Mouse (Mus musculus) thymus, postnatal 25 days (tissue): ENCODE results near the gene Pigz.
"Not testable (repeated sequence)": the region's sequence is repeated elsewhere in the genome, so short reads cannot be mapped to it uniquely, and the experiment has no call there.

ENCODE experiments used
- DNase-seq: peaks from one replicate; pipeline ENCODE4 v3.0.0; 2022

The Pigz gene

DNA sequence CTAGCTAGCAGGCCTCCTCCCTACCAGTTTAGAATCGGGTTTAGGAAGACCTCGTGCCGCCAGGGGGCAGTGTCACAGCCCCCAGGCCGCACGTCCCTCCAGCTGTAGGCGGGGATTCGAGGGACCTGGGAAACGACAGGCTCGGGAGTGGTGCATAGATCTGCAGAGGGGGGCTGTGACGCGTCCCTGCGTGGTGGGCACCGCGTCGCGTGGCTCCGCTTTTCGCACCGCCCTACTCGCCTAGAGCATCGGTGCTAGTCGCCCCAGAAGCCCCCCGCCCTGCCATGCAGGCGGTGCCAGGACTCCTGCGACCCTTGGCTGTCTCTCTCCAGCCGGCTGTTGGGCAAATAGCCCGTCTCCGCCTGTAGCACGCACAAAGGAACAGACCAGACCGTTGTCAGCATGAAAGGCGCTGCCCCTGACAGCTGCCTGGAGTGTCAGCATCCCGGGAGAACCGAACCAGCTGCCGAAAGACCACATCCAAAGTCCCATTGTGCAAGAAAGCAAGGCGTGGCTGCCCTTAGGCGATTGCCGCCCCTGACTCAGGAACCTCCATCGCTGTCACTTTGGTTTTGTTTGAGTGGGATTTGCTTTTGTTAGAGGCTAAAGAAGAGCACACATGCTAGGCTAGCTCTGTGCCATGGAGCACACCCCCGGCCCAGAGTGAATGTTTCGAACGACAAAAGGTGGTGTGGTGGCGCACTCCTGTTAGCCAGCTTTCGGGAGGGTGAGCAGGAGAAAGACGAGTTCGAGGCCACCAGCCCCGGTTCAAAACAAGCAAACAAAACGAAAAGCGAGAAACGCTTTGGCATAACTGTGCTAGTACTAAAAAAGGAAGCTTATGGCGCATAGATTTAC lies 582 bp upstream of the Pigz start:
- DNase-seq = peak; percentile 85

DNA sequence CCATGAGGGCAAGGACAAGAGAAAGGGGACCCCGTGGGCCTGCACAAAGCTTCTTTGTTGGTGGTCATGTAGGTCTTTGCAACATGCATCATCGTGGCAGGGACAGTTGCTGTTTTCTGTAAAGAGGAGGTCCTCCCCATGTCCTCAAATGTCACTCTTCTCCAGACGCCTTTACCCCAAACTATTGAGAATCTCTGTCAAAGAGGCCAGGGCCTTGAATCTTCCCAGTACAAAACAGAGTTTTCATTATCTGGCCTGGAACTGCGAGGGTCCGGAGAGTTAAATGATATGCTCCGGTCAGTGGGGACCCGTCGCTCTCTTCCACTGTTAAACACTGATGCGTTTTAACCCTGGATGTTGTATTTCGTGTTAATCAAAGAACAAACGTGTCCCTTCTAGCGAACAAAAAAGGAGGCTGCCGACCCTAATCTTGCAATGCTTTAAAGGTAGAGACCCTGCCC lies 929 bp downstream of the Pigz start:
- no peak for DNase-seq

DNA sequence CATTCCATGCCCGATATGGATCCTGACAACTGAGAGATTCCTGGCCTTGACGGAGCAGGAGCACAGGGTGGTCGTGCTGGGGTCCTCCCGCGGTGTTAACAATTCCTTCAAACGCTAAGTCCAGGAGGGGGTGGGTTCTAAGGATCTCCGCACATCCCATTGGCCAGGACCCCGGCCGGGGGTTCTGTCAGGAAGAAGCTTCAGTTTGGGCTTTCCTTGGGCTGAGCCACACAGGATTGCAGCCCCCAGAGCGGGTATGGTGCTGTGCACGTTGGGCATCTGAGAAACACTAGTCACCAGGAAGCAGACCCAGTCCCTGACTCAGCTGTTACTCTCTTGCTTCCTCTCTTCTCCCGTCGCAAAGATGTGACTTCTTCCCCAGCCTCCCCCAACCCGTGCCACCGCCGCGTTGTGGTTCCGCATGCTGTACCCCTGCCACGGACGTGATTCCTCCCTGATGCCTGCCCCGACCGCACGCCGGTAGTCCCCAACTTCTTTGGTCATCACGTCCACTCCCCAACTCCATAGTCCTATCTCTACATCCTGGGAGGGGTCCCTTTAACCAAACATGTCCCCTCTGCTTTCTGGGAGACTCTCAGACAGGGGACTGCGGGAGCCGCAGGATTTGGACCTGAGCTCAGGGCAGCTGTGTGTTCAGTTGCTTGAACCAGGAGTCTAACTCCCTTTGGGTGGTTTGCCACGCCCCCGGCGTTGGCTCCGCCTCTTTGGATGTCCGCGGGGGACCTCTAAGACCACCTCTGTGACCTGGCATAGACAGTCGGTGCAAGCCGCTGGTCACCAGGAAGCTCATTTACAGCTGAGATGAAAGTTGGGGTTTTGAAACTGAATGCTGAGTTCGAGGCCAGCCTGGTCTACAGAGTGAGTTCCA lies 1.7 kb downstream of the Pigz start:
- no peak for DNase-seq

- DNase-seq = no peak
Observed at GRCm38 (mm10) chr16:31936568-31936967, 2.9 kb downstream of the Pigz start.

DNA sequence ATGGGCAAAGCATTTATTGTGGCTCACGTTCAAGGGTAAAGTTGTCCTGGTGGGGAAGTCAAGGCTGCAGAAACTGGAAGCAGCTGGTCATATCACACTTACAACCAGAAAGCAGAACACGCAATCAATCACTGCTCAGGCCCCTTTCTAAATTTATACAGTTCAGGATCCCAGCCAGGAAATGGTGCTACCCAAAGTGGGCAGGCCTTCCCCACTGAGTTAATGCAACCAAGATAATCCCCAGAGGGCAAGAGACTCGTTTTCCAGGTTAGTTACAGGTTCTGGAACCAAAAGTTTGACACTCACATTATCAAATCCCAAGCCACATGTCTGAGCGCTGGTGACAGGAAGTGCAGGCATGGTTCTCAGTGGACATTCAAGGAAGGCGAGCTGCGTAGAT lies 5.2 kb downstream of the Pigz start:
- no peak for DNase-seq

DNA sequence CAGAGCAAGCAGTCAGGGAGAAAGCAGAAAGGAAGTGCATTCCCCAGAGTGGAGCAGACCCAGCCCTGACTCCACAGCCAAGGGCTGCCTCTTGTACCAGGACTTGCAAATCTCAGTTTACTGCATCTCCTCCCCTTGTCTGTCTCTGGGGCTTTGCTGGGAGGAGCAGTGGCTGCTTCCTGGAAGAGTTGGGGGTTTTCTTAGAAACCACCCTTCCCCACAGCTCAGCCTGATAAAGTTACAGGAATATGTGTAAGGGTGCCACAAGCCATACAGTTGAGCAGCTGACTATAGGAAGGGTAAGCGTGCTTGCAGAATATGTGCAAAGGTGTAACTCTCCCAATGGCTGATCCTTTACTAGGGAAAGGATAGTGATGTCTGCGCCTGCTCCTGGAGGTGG lies 6.9 kb downstream of the Pigz start:
- no peak for DNase-seq

DNA sequence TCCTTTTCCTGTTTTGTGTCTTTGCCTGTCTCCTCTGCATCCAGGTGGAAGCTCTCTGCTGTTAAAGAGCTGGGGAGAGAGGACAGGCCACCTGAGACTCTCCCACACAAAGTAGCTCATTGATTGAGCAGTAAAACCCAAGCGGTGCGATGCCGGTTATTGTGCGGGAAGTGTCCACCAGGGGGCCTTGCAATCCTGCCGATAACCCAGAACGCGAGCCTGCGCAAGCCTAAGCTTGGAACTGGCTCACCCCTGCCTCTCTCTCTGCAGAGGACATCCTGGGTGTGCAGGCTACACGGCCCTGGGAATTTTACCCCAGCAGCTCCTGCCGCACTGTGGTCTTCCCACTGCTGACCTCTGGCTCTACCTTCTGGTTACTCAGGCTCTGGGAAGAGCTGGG lies 10.3 kb downstream of the Pigz start:
- DNase-seq = peak; percentile 82

DNA sequence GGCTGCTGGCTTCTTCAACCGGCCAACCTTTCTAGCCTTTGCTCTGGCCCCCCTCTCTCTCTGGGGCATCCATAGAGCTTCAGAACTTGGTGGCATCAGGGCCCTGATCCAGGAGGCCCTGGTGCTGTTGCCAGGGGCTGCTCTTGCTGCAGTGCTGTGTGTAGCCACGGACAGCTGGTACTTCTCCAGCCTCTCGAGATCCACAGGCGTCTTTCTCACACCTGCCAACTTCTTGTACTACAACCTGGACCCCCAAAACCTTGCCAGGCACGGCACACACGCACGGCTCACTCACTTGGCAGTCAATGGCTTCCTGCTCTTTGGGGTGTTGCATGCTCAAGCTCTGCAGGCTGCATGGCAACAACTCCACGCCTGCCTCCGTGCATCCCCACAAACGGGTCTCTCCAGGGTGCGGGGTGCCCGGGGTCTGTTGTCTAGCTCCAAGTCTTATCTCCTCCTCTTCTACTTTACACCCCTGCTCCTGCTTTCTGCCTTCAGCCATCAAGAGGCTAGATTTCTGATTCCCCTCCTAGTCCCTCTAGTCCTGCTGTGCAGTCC lies 11.1 kb downstream of the Pigz start:
- DNase-seq = no peak

DNA sequence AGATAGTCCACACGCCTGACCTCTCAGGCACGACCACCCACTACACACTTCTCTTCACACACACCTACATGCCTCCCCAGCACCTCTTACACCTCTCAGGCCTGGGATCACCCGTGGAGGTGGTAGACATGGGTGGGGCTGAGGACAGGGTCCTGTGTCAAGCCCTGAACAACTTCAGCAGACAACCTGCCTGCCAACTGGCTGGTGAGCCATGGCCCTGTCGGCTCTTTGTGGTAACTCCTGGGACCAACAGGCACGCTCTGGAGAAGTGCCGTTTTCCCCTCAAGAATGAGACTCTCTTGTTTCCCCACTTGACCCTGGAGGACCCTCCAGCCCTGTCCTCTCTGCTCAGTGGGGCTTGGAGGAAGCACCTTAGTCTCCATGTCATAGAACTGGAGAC lies 11.7 kb downstream of the Pigz start:
- no peak for DNase-seq

GRCm38 (mm10) chr16:31945986-31946385 lies 12.3 kb downstream of the Pigz start:
- not testable (repeated sequence) for DNase-seq

DNA sequence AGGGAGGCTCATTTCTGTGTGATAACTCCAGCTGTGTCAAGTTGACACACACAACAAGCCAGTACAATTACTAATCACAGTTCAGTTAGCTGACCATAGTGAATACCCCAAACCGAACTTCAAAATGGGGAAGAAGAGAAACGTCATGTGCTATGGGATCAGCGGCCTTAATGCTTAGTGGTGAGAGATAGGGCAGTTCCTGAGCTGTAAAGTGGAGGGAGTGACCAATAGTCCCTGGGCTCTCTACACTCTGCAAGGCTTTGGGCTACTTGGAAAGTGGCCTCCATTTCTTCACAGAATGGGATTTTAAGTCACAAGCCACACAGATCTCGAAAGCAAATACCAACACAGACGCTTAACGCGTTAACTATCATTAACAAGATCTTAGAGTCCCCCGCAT lies 13.7 kb downstream of the Pigz start:
- DNase-seq = no peak

DNA sequence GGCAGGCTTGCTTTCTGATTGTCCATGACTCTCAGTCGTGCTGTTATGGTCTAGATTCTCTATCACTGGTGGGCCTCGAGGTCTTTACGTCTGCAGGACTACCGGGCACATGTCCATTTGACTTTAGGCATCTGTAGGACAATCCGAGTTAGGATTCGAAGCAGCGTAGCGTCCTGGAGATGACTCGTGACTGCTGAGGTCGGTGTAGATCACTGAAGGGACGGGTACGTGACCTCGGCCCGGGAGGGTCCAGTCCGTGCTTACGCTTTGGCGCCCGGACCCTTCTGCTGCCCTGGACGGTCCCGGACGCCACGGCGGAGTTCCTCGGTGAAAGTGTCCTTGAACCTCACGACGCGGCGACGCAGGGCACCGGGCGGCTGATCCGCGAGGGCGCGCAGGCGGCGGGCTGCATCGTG lies 14.3 kb downstream of the Pigz start:
- DNase-seq = peak; percentile 7

DNA sequence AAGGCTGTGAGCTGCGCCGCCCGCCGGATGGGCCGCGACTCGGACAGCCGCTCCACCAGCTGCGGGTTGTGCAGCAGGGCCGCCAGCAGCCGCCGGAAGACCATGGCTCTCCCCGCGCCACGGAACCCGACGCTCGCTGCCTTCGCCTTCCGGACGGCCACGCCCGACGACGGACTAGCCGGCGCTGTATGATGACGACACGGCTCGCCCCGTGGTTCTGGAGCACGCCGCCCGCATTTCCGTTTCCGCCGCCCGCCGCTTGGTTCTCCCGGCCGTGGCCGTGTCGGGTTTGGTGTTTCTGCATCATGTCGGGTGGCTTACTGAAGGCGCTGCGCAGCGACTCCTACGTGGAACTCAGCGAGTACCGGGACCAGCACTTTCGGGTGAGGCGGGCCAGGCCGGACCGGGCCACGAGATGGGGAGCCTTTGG lies 14.7 kb downstream of the Pigz start, which contains the start of the genes 0610012G03Rik and Ncbp2:
TSS of gene 0610012G03Rik (minus strand) at position 150 of the 430 bp plus-strand sequence.
TSS of gene Ncbp2 (plus strand) at position 169 of the 430 bp plus-strand sequence.
- DNase-seq = peak; percentile 96

- DNase-seq = no peak
Observed at GRCm38 (mm10) chr16:31963224-31963623, 29.6 kb downstream of the Pigz start.

- DNase-seq = no peak
Observed at GRCm38 (mm10) chr16:31975258-31975657, 41.6 kb downstream of the Pigz start.

DNA sequence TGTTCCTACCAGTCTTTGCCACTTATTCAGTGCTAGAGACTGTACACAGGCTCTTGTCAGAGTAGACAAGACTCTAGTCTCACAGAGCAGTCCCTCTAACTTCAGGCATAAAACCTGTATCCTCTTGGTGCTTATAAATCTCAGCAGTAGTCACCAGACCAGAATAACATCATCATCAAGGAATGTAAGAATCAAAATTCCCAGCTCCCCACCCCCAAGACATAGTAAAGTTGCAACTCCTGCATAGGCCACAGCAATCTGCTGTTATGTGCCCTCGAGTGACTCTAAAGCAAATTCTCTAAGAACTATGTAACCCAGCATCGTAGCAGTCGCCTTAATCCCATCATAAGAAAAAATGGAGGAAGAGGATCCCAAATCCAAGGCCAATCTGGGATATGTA lies 45.9 kb downstream of the Pigz start:
- DNase-seq = no peak

DNA sequence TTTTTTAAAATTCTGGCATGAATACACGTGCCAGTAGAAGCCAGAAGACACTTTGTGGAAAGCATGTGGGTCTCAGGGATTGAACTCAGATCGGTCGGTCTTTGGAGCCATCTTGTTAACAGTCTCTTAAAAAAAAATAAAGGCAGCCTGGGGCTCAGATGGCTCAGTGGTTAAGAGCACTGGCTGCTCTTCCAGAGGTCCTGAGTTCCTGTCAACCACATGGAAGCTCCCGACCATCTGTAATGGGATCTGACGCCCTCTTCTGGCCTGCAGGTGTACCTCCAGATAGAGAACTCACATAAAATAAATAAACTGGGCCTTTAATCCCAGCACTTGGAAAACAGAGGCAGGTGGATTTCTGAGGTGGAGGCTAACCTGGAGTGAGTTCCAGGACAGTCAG lies 47.3 kb downstream of the Pigz start:
- DNase-seq = no peak

DNA sequence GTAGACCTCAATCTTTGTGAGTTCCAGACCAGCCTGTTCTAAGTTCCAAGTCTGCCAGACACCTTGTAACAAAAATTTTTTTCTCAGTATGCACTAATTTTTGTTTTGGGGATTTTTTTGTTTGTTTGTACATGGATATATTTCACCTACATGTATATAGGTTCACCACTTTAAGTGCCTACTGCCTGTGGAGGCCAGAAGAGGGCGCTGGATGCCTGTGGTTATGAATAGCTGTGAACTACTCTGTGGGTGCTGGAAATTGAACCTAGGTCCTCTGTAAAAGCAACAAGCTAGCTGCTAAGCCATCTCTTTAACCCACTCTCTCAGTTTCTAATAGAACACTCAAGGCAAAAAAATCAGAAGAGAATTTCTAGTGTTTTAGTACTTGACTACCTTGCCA lies 58.4 kb downstream of the Pigz start:
- no peak for DNase-seq

DNA sequence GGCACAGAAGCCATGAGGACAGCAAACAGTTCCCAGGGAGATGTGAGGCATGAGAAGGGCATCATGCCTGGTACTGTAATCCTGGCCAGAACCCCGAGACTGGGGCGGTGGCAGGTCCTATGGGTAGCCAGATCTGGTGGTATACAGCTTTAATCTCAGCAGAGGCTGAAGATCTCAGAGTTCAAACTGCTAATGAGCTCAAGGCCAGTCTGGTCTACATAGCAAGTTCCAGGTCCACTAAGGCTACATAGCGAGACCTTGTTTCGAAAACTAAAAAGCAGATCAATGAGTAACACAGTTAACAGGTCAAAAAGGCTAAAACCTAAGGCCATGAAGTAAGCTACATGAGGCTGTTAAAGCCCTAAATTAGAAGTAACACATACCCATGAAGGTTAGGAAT lies 59.5 kb downstream of the Pigz start:
- DNase-seq = no peak

DNA sequence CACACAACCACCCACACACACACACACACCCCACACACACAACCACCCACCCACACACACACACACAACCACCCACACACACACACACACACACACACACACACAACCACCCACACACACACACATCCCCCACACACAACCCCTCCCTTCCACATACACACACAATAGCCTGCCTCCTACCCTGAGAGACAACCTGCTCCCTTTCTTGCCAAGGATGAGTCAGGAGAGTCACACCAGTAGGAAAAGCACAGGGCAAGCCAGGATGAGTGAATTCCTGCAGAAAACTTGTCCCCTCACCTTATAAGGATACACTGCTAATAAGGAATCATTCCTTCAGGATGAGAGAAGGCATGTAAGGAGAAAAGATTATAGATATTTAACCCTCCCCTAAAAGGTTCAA lies 60.3 kb downstream of the Pigz start:
- no peak for DNase-seq
